Mouse (Mus musculus) forebrain, embryonic 11.5 days (tissue): ENCODE results near the gene Tmub1. TPM values are rescaled to one million over a fixed set of nuclear protein-coding genes. Genes with fewer than 3 reads are reported as not detected.

Experiments
- ATAC-seq: fragments of 200-750 bp; cut with Nextera tagmentation; replicated peaks from 2 replicates; pipeline ENCODE4 v1.8.0; 2017; ENCODE audit warnings: moderate TSS enrichment; ENCODE audit not compliant: low FRiP score
- DNase-seq: peaks from one replicate; pipeline ENCODE4 v3.0.0-alpha.2; 2017; ENCODE audit warnings: low spot score
- H3K27ac ChIP-seq: fragments of 300-500 bp; sonication (generic); 2 replicates; pipeline ENCODE4 v1.5.1; 2014; ENCODE audit warnings: low read depth, low read length
- H3K27me3 ChIP-seq: fragments of 300-500 bp; sonication (generic); 2 replicates; pipeline ENCODE4 v1.6.1; 2014; ENCODE audit warnings: mild to moderate bottlenecking, low read length, mixed read lengths; ENCODE audit not compliant: control insufficient read depth, insufficient read depth
- H3K36me3 ChIP-seq: fragments of 300-500 bp; sonication (generic); 2 replicates; pipeline ENCODE4 v1.6.1; 2014; ENCODE audit warnings: mild to moderate bottlenecking, low read length, moderate library complexity, mixed read lengths; ENCODE audit not compliant: control insufficient read depth, insufficient read depth
- H3K4me1 ChIP-seq: fragments of 300-500 bp; sonication (generic); replicated peaks from 2 replicates; pipeline ENCODE4 v1.6.1; 2014; ENCODE audit warnings: low read length, mixed read lengths; ENCODE audit not compliant: control insufficient read depth, insufficient read depth
- H3K4me2 ChIP-seq: fragments of 300-500 bp; sonication (generic); 2 replicates; pipeline ENCODE4 v1.6.1; 2014; ENCODE audit warnings: low read depth, mild to moderate bottlenecking, low read length, moderate library complexity, mixed read lengths; ENCODE audit not compliant: severe bottlenecking
- H3K4me3 ChIP-seq: fragments of 300-500 bp; sonication (generic); 2 replicates; pipeline ENCODE4 v1.5.1; 2014; ENCODE audit warnings: low read depth, low read length
- H3K9ac ChIP-seq: fragments of 300-500 bp; sonication (generic); 2 replicates; pipeline ENCODE4 v1.6.1; 2014; ENCODE audit warnings: low read length
- H3K9me3 ChIP-seq: fragments of 300-500 bp; sonication (generic); 2 replicates; pipeline ENCODE4 v1.6.1; 2016; ENCODE audit warnings: low read length, mixed read lengths; ENCODE audit not compliant: control insufficient read depth
- WGBS: fragments of 180-500 bp; shearing (Covaris S2); extraction: QIAGEN DNeasy Blood & Tissue Kit; methylation state at CpG from one replicate; pipeline ENCODE4 v1.1.7; 2014; 5-methylcytosine and 5-hydroxymethylcytosine counted together
- polyA plus RNA-seq: library from polyadenylated mRNA; unstranded; fragments of >200 nt; fragmentation: Nextera tagmentation; extraction: Ambion mirVana; gene quantifications from 2 replicates; pipeline ENCODE4 v1.2.1, GENCODE M21; 2014

Tmub1 gene
- polyA plus RNA-seq, 1 experiment from 2014 or later = 30.2 TPM

DNA sequence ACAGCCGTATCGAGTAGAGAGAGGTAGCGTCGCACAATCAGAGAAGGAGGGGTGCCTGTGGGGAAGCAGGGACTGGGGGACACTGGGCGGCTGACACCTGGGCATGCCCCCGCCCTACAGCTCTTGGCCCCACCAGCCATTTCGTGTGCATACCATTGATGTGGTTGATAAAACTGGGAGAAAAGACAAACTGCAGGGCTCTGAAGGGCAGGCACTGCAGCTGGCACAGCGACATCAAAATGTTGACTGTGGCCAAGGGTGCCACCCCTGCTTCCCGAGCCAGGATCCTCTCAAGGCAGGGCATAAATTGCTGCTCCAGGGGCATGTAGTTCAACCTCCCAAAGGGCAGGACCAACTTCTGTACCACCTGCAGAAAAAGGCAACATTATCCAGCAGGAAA lies 5.6 kb downstream of the Tmub1 start:
- Histone ChIP-seq H3K27ac (no peak overlapping the region), H3K9me3 (no peaks in the 10 kb centered on the region), H3K36me3 (peaks cover 3% of the 10 kb centered on the region; the same call in 1 of the 2 replicates), H3K9ac (no peak overlapping the region), H3K4me2 (no peak overlapping the region), H3K27me3 (no peaks in the 10 kb centered on the region), H3K4me1 (peaks cover 14% of the 10 kb centered on the region; the same call in 1 of the 2 replicates), H3K4me3 (no peak overlapping the region)
- ATAC-seq (no peak), DNase-seq (no peak)
- 89% methylated on average over 9 of the region's 9 CpGs for WGBS

DNA sequence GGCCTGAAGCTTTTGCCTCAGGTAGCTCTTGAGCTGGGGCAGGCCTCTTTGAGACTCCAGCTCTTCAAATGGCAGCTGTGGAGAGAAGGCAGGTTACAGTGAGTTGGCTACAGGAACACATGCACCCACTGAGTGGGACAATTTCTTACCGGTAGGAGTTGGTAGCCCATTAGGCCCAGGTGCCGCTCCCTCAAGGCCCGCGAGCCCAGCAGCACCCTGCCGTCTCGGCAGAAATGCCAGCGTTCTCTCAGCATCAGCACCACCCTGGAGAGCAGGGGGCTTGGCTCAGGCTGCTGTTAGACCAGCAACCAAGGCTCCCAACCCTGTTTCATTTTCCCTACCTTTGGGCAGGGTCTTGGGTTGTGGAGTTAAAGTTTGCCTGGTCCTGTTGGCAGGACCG lies 6.5 kb downstream of the Tmub1 start:
- Histone ChIP-seq H3K27me3 (no peaks in the 10 kb centered on the region), H3K4me2 (no peak overlapping the region), H3K9ac (no peak overlapping the region), H3K4me1 (peaks cover 14% of the 10 kb centered on the region; the same call in 1 of the 2 replicates), H3K4me3 (no peak overlapping the region), H3K9me3 (no peaks in the 10 kb centered on the region), H3K27ac (no peak overlapping the region), H3K36me3 (peaks cover 3% of the 10 kb centered on the region; the same call in 1 of the 2 replicates)
- DNase-seq (no peak), ATAC-seq (no peak)
- 93% methylated on average over 8 of the region's 8 CpGs for WGBS

DNA sequence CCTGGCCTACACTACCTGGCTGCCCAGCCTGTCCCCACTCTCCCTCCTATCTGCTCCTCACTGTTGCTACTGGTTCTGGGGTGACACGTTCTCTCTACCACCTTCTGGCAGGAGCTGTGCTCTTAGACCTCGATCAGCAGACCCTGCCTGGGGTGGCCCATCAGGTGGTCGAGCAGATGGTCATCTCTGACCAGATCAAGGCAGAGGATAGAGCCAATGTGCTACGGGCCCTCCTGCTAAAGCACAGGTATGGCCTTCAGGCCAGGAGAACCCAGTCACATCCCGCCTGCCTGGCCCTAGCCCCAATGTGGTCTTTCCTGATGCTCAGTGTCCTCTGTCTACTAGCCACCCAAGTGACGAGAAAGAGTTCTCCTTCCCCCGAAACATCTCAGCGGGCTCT lies 13.7 kb downstream of the Tmub1 start:
- H3K27me3 ChIP-seq = no peaks in the 10 kb centered on the region
- H3K36me3 ChIP-seq = peaks cover 3% of the 10 kb centered on the region; the same call in 1 of the 2 replicates
- no peak overlapping the region for H3K4me3 ChIP-seq
- 91% methylated on average over 8 of the region's 8 CpGs for WGBS
- no peak overlapping the region for H3K9ac ChIP-seq
- no peak overlapping the region for H3K27ac ChIP-seq
- no peak overlapping the region for H3K4me2 ChIP-seq
- ATAC-seq (no peak), DNase-seq (no peak)
- no peaks in the 10 kb centered on the region for H3K9me3 ChIP-seq
- H3K4me1 ChIP-seq = no peaks in the 10 kb centered on the region

DNA sequence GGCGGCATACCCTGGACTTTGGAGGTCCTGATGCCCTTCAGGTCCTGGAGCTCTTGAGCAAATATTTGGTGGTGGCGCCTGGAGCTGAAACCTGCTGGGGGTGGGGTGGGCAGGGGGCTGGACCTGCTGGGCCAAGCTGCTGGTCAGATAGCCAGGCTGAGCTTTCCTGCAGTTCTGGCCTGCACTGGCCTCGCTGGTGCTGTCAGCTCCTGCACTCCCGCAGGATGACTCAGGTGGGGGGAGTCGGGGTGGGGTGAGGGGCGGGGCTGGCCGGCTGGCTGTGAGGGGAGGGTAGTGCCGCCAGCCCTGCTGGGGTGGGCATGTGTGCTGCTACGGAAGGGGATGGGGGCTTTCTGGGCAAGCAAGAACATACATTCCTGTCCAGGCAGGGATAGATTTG lies 19.1 kb downstream of the Tmub1 start:
- Histone ChIP-seq H3K27ac (no peak overlapping the region), H3K36me3 (peaks cover 3% of the 10 kb centered on the region; the same call in 1 of the 2 replicates), H3K27me3 (peaks cover 2% of the 10 kb centered on the region; the same call in 1 of the 2 replicates), H3K9ac (no peak overlapping the region), H3K4me3 (no peak overlapping the region), H3K4me2 (no peak overlapping the region), H3K4me1 (peaks cover 35% of the 10 kb centered on the region), H3K9me3 (no peaks in the 10 kb centered on the region)
- no peak for DNase-seq
- no peak for ATAC-seq
- 14% methylated on average over 8 of the region's 9 CpGs for WGBS

DNA sequence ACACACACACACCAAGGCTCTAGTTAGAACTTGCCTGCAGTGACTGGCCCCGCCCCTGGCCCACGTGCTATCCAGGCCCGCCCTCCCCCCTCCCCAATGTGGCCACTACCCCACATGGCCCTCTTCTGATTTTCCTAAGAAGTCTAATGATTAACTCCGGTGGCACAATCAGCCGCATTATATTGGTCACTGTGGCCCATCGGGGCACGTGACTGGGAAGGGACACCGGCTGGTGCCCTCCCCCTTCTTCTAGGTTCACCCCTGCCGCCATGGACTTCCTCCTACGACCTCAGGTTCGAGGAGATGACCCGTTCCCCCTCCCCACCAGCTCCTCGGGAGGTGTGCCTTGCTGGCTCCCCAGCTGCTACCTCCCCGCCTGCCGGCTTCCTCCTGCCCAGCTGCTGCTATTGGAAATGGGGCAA lies 19.7 kb downstream of the Tmub1 start:
- no peaks in the 10 kb centered on the region for H3K9me3 ChIP-seq
- H3K9ac ChIP-seq = no peak overlapping the region
- DNase-seq (no peak), ATAC-seq (no peak)
- H3K36me3 ChIP-seq = peaks cover 3% of the 10 kb centered on the region; the same call in 1 of the 2 replicates
- 0 out of 2 replicates have a peak overlapping the region, but pooled peaks have one; percentile 21 for H3K4me2 ChIP-seq
- H3K27me3 ChIP-seq = peaks cover 2% of the 10 kb centered on the region; the same call in 1 of the 2 replicates
- H3K27ac ChIP-seq = no peak overlapping the region
- H3K4me3 ChIP-seq = peak overlapping the region; percentile 7; the same call in 1 of the 2 replicates
- H3K4me1 ChIP-seq = peaks cover 35% of the 10 kb centered on the region
- 4% methylated on average over 15 of the region's 15 CpGs for WGBS

DNA sequence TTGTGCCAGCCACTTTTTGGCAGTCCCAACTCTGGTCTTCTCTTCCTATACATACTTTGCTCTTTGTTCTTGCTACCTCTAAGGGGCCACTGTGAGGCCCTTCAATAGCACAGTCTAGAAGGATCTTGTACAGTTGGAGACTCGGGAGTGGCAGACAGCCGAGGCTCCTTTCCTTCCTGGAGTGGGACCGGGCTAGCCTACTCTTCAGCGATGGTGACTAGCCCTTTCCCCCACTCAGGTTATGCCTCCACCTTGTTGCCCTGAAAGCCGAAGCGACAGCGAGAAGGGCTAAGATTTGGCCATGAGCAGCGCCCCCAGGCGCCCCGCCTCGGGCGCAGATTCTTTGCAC lies 20.4 kb downstream of the Tmub1 start:
- Histone ChIP-seq H3K4me2 (peak overlapping the region; percentile 77; the same call in 1 of the 2 replicates), H3K36me3 (peaks cover 3% of the 10 kb centered on the region; the same call in 1 of the 2 replicates), H3K9ac (peak overlapping the region; percentile 10), H3K4me3 (no peak overlapping the region), H3K9me3 (no peaks in the 10 kb centered on the region), H3K4me1 (peaks cover 37% of the 10 kb centered on the region), H3K27ac (no peak overlapping the region), H3K27me3 (peaks cover 2% of the 10 kb centered on the region; the same call in 1 of the 2 replicates)
- ATAC-seq (no peak), DNase-seq (no peak)
- WGBS = 14% methylated on average over 12 of the region's 12 CpGs

DNA sequence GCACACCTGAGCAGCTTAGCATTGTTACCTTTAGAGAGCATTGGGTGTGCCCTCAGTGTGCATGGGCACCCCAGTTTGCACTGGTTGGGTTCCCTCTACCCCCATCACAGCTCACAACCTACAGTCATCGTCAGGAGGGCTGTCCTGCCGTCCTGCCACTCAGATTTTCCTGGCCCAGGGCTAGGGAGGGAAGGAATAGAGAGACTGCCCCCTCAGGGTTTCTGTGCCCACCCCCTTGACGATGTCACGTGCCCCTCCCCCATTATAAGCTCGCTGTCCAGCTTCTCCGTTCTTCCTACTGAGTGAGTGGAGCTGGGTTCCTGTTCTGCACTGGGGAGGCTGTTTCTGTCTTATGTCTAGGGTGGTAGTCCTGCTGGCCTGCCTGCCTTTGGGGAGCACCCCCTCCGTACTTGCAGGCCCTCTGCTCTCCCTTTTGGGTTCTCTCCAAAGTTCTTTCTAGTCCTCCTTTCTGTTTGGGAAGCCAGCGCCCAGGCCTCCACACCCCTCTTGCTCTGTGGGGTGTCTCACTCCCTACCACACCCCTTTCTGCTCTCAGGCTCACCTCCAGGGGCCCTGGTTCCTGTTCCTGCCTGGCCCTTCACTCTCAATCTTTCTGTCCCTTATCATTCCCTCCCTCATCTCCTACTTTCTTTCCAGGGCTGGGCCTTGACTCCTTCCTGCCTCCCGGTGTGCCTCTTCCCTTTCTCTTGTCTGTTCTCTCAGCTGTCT lies 20.9 kb downstream of the Tmub1 start:
- Histone ChIP-seq H3K4me1 (peaks cover 38% of the 10 kb centered on the region), H3K27me3 (peaks cover 2% of the 10 kb centered on the region; the same call in 1 of the 2 replicates), H3K4me2 (peak overlapping the region; percentile 77), H3K9me3 (no peaks in the 10 kb centered on the region), H3K36me3 (peaks cover 3% of the 10 kb centered on the region; the same call in 1 of the 2 replicates), H3K9ac (peak overlapping the region; percentile 64), H3K4me3 (peak overlapping the region; percentile 60; the same call in 1 of the 2 replicates), H3K27ac (no peak overlapping the region)
- DNase-seq (no peak), ATAC-seq (no peak)
- WGBS = 6% methylated on average over 9 of the region's 9 CpGs

DNA sequence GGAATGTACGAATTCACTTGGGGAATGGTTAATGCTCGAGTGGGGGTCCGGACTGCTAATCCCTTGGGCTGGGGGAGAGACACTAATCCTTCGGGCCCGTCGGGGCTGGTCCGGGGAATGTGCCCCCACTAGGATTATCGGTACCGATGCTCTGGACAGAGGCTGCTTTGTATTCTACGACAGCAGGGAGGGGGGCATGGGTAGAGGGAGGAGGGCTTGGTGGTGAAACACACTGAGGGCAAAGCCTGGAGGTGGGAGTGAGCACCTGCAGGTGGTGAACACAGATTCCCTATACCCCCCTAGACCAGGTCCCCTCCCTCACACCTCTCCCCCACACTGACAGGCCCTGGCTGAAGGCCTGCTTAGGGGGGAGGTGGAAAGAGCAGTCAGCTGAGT lies 21.6 kb downstream of the Tmub1 start:
- Histone ChIP-seq H3K4me3 (peak overlapping the region; percentile 60), H3K27ac (no peak overlapping the region), H3K9me3 (no peaks in the 10 kb centered on the region), H3K4me2 (peak overlapping the region; percentile 77), H3K36me3 (no peaks in the 10 kb centered on the region; the same call in 1 of the 2 replicates), H3K9ac (peak overlapping the region; percentile 64; the same call in 1 of the 2 replicates), H3K27me3 (peaks cover 2% of the 10 kb centered on the region; the same call in 1 of the 2 replicates), H3K4me1 (peaks cover 38% of the 10 kb centered on the region)
- peak; percentile 63 for DNase-seq
- ATAC-seq = no peak
- WGBS = 1% methylated on average over 10 of the region's 10 CpGs
